Mouse (Mus musculus): Measurements from ENCODE around the gene Lrrc1. TPM values are rescaled to one million over a fixed set of nuclear protein-coding genes. Genes with fewer than 3 reads are reported as not detected.

The Lrrc1 gene
- total and polyA plus RNA-seq, 3 experiments = 5.3 to 12.1 TPM; not detected in 1

- H3K4me3 ChIP-seq (ENCODE audit: control insufficient read depth in 1 of 2, insufficient read depth in 1 of 2, low read depth in 2 of 2, low read length in 2 of 2) = no peak overlapping the region
- no peaks in the 10 kb centered on the region for H3K9me3 ChIP-seq (replicated peaks; ENCODE audit: insufficient read depth, low read length)
- H3K79me2 ChIP-seq (ENCODE audit: control insufficient read depth, insufficient read depth, low read length, poor library complexity) = no peaks in the 10 kb centered on the region
- no peaks in the 10 kb centered on the region for H3K27me3 ChIP-seq (ENCODE audit: control insufficient read depth in 1 of 2, insufficient read depth in 2 of 2, low read length in 2 of 2)
- DNase-seq (ENCODE audit: low read depth, low spot score) = no peak
- no peak overlapping the region for H3K27ac ChIP-seq (ENCODE audit: control insufficient read depth, low read depth, low read length)
- TF ChIP-seq POLR2AphosphoS2 (IDR thresholded peaks at IDR 0.05; ENCODE audit: low read length) (no peak), SIN3A (IDR thresholded peaks at IDR 0.05; ENCODE audit: low read length) (no peak), ZKSCAN1 (IDR thresholded peaks at IDR 0.05; ENCODE audit: low read depth, low read length) (no peak), GATA1 (IDR thresholded peaks at IDR 0.05; ENCODE audit: low read depth, low read length) (no peak), POLR2AphosphoS5 (IDR thresholded peaks at IDR 0.05; ENCODE audit: borderline replicate concordance, low read depth, low read length) (no peak), MAZ (IDR thresholded peaks at IDR 0.05; ENCODE audit: low read depth, low read length) (no peak), SMC3 (IDR thresholded peaks at IDR 0.05; ENCODE audit: low read depth, low read length) (no peak), E2F4 (IDR thresholded peaks at IDR 0.05; ENCODE audit: borderline replicate concordance, low read depth, low read length) (no peak), CHD2 (IDR thresholded peaks at IDR 0.05; ENCODE audit: low read length) (no peak), MXI1 (IDR thresholded peaks at IDR 0.05; ENCODE audit: low read depth, low read length) (no peak), UBTF (IDR thresholded peaks at IDR 0.05; ENCODE audit: borderline replicate concordance, insufficient read depth, low read depth, low read length) (no peak), GABPA (IDR thresholded peaks at IDR 0.05; ENCODE audit: low read depth, low read length) (no peak), ETS1 (IDR thresholded peaks at IDR 0.05; ENCODE audit: low read depth, low read length) (no peak), TCF12 (IDR thresholded peaks at IDR 0.05; ENCODE audit: low read depth, low read length) (no peak)
- no peak overlapping the region for H3K9ac ChIP-seq (ENCODE audit: control insufficient read depth, low read depth, low read length, poor library complexity, severe bottlenecking)
- no peaks in the 10 kb centered on the region for H3K4me1 ChIP-seq (ENCODE audit: control insufficient read depth in 1 of 2, insufficient read depth in 2 of 2, low read length in 2 of 2)
- 0 out of 4 replicates have a peak, but pooled peaks cover 0 to 2% of the 10 kb centered on the region in 2 experiments for H3K36me3 ChIP-seq (ENCODE audit: control insufficient read depth in 1 of 2, insufficient read depth in 2 of 2, low read length in 2 of 2)
These were observed 72.9 kb downstream of the Lrrc1 start for GRCm38 (mm10) chr9:77471646-77472220.

- Histone ChIP-seq H3K79me2 (ENCODE audit: control insufficient read depth, insufficient read depth, low read length, poor library complexity) (no peaks in the 10 kb centered on the region), H3K36me3 (ENCODE audit: control insufficient read depth in 1 of 2, insufficient read depth in 2 of 2, low read length in 2 of 2) (0 out of 4 replicates have a peak, but pooled peaks cover 0 to 2% of the 10 kb centered on the region in 2 experiments), H3K4me3 (ENCODE audit: control insufficient read depth in 1 of 2, insufficient read depth in 1 of 2, low read depth in 2 of 2, low read length in 2 of 2) (no peak overlapping the region), H3K27me3 (ENCODE audit: control insufficient read depth in 1 of 2, insufficient read depth in 2 of 2, low read length in 2 of 2) (no peaks in the 10 kb centered on the region), H3K9me3 (replicated peaks; ENCODE audit: insufficient read depth, low read length) (no peaks in the 10 kb centered on the region), H3K4me1 (ENCODE audit: control insufficient read depth in 1 of 2, insufficient read depth in 2 of 2, low read length in 2 of 2) (no peaks in the 10 kb centered on the region), H3K9ac (ENCODE audit: control insufficient read depth, low read depth, low read length, poor library complexity, severe bottlenecking) (no peak overlapping the region), H3K27ac (ENCODE audit: control insufficient read depth, low read depth, low read length) (no peak overlapping the region)
- no peak for DNase-seq (ENCODE audit: low read depth, low spot score)
- TF ChIP-seq RCOR1 (IDR thresholded peaks at IDR 0.05; ENCODE audit: low read depth, low read length) (no peak), CHD2 (IDR thresholded peaks at IDR 0.05; ENCODE audit: low read length) (no peak), EP300 (IDR thresholded peaks at IDR 0.05; ENCODE audit: low read depth in 1 of 2, low read length in 2 of 2) (no peak), JUND (IDR thresholded peaks at IDR 0.05; ENCODE audit: low read depth, low read length) (no peak), USF1 (IDR thresholded peaks at IDR 0.05; ENCODE audit: low read depth, low read length) (no peak), E2F4 (IDR thresholded peaks at IDR 0.05; ENCODE audit: borderline replicate concordance, low read depth, low read length) (no peak), GABPA (IDR thresholded peaks at IDR 0.05; ENCODE audit: low read depth, low read length) (no peak)
These were observed 74.7 kb downstream of the Lrrc1 start for GRCm38 (mm10) chr9:77469791-77470607.

Measured in MEL (cell line).